Mouse (Mus musculus) E14TG2a.4 (cell line): Measurements from ENCODE around the gene Sh3pxd2b.

Experiments used
- H3K27me3 ChIP-seq: 2 replicates; pipeline ENCODE4 v1.6.1; 2014; ENCODE audit warnings: low read length, control low read depth; ENCODE audit not compliant: insufficient read depth
- H3K36me3 ChIP-seq: 2 replicates; pipeline ENCODE4 v1.6.1; 2014; ENCODE audit warnings: low read length, control low read depth; ENCODE audit not compliant: insufficient read depth
- H3K4me1 ChIP-seq: replicated peaks from 2 replicates; pipeline ENCODE4 v1.6.1; 2014; ENCODE audit warnings: low read depth, low read length, control low read depth
- H3K4me3 ChIP-seq: replicated peaks from 2 replicates; pipeline ENCODE4 v1.5.1; 2014; ENCODE audit warnings: mild to moderate bottlenecking, low read length
- H3K9me3 ChIP-seq: 2 replicates; pipeline ENCODE4 v1.6.1; 2014; ENCODE audit warnings: low read length, control low read depth
- CTCF ChIP-seq: conservative IDR thresholded peaks from 2 replicates; pipeline ENCODE4 v1.5.1; 2014; ENCODE audit warnings: low read length
- NANOG ChIP-seq: IDR thresholded peaks from 2 replicates; pipeline ENCODE4 v1.6.1; 2014; ENCODE audit warnings: borderline replicate concordance, low read length, mixed read lengths
- POU5F1 ChIP-seq: IDR thresholded peaks from 2 replicates; pipeline ENCODE4 v1.6.1; 2014; ENCODE audit warnings: low read length, borderline replicate concordance

Sh3pxd2b gene

GRCm38 (mm10) chr11:32395791-32396190 lies 48.2 kb downstream of the Sh3pxd2b start:
- no peaks in the 10 kb centered on the region for H3K4me1 ChIP-seq
- H3K36me3 ChIP-seq = no peaks in the 10 kb centered on the region
- no peaks in the 10 kb centered on the region for H3K9me3 ChIP-seq
- TF ChIP-seq POU5F1 = no peak
- no peak for TF ChIP-seq NANOG
- no peak overlapping the region for H3K4me3 ChIP-seq
- no peaks in the 10 kb centered on the region for H3K27me3 ChIP-seq

- no peak for TF ChIP-seq POU5F1
- TF ChIP-seq NANOG = no peak
- TF ChIP-seq CTCF = no peak
- no peaks in the 10 kb centered on the region for H3K9me3 ChIP-seq
- H3K4me3 ChIP-seq = no peak overlapping the region
- no peaks in the 10 kb centered on the region for H3K27me3 ChIP-seq
- no peaks in the 10 kb centered on the region for H3K4me1 ChIP-seq
- H3K36me3 ChIP-seq = no peaks in the 10 kb centered on the region
Measured at GRCm38 (mm10) chr11:32398446-32398845, 50.8 kb downstream of the Sh3pxd2b start.

- Histone ChIP-seq H3K4me1 (no peaks in the 10 kb centered on the region), H3K4me3 (no peak overlapping the region)
- TF ChIP-seq POU5F1 (no peak), CTCF (no peak)
Measured at GRCm38 (mm10) chr11:32399261-32399660, 51.6 kb downstream of the Sh3pxd2b start.

GRCm38 (mm10) chr11:32402712-32403111 lies 55.1 kb downstream of the Sh3pxd2b start:
- TF ChIP-seq NANOG (no peak), POU5F1 (no peak), CTCF (no peak)
- no peaks in the 10 kb centered on the region for H3K4me1 ChIP-seq

More at GRCm38 (mm10) chr11:32399261-32399660, 51.6 kb downstream of the Sh3pxd2b start:
- Histone ChIP-seq H3K27me3 (no peaks in the 10 kb centered on the region), H3K36me3 (no peaks in the 10 kb centered on the region), H3K9me3 (no peaks in the 10 kb centered on the region)

DNA sequence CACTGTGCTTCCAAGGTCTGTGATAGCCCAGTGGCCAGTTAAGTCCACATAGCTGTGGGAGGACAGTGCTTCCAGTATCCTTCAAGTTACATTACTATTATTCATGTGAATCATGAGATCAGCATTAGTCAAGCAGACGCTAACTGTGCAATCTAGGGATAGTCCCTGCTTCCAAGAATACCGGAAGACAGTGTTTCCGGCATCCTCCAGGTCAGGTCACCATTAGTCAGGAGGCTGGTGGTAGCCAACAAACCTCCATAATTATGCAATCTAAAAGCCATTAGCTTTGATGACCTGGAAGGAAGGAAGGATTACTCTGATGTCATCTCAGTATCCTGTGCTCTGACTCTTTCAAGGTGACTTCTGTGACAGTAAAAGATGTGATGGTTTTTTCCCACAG lies 57.1 kb downstream of the Sh3pxd2b start:
- Histone ChIP-seq H3K27me3 (no peaks in the 10 kb centered on the region), H3K4me3 (no peak overlapping the region), H3K4me1 (no peaks in the 10 kb centered on the region), H3K9me3 (no peaks in the 10 kb centered on the region), H3K36me3 (no peaks in the 10 kb centered on the region)
- TF ChIP-seq NANOG = no peak
- no peak for TF ChIP-seq CTCF
- TF ChIP-seq POU5F1 = no peak

More at GRCm38 (mm10) chr11:32402712-32403111, 55.1 kb downstream of the Sh3pxd2b start:
- no peaks in the 10 kb centered on the region for H3K36me3 ChIP-seq
- no peaks in the 10 kb centered on the region for H3K27me3 ChIP-seq
- no peaks in the 10 kb centered on the region for H3K9me3 ChIP-seq
- H3K4me3 ChIP-seq = no peak overlapping the region

DNA sequence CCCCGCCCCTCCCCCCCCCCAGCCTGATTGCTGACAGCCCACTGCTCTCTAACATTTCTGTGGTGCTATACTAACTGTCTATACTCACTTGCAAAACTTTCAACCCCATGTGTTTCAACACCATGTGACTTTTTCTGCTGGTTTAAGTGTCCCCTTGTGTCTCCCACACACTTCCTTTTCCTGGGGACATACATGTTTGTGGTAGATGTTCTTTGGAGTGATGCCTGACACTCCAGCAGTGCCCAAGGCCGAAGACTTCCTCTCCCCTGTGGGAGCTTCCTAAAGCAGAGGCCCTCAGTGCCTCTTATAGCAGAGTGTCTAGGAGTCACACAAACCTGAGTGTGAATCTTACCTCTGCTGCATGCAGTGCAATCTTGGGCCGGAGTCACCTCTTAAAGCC lies 60.2 kb downstream of the Sh3pxd2b start:
- no peaks in the 10 kb centered on the region for H3K4me1 ChIP-seq
- no peaks in the 10 kb centered on the region for H3K36me3 ChIP-seq
- H3K4me3 ChIP-seq = no peak overlapping the region
- no peak for TF ChIP-seq POU5F1
- H3K9me3 ChIP-seq = no peaks in the 10 kb centered on the region
- no peaks in the 10 kb centered on the region for H3K27me3 ChIP-seq

- no peak overlapping the region for H3K4me3 ChIP-seq
- no peaks in the 10 kb centered on the region for H3K27me3 ChIP-seq
- TF ChIP-seq CTCF (no peak), NANOG (no peak), POU5F1 (no peak)
- H3K4me1 ChIP-seq = no peaks in the 10 kb centered on the region
- no peaks in the 10 kb centered on the region for H3K36me3 ChIP-seq
- no peaks in the 10 kb centered on the region for H3K9me3 ChIP-seq
Measured at GRCm38 (mm10) chr11:32409052-32409451, 61.4 kb downstream of the Sh3pxd2b start.

- Histone ChIP-seq H3K4me3 (no peak overlapping the region), H3K27me3 (no peaks in the 10 kb centered on the region), H3K4me1 (no peaks in the 10 kb centered on the region), H3K9me3 (no peaks in the 10 kb centered on the region), H3K36me3 (no peaks in the 10 kb centered on the region)
- TF ChIP-seq CTCF (no peak), NANOG (no peak), POU5F1 (no peak)
Measured at GRCm38 (mm10) chr11:32409823-32410562, 62.4 kb downstream of the Sh3pxd2b start.

- H3K36me3 ChIP-seq = peaks cover 13% of the 10 kb centered on the region; the same call in 1 of the 2 replicates
- H3K4me3 ChIP-seq = no peak overlapping the region
- no peak for TF ChIP-seq POU5F1
- TF ChIP-seq NANOG = no peak
- no peak for TF ChIP-seq CTCF
- H3K4me1 ChIP-seq = peaks cover 5% of the 10 kb centered on the region
- no peaks in the 10 kb centered on the region for H3K9me3 ChIP-seq
- H3K27me3 ChIP-seq = peaks cover 5% of the 10 kb centered on the region; the same call in 1 of the 2 replicates
Measured at GRCm38 (mm10) chr11:32420001-32420400, 72.4 kb downstream of the Sh3pxd2b start.
